Mouse (Mus musculus): ENCODE results near the gene Catip. TPM values are rescaled to one million over a fixed set of nuclear protein-coding genes. Genes with fewer than 3 reads are reported as not detected.
"Not testable (repeated sequence)": the region's sequence is repeated elsewhere in the genome, so short reads cannot be mapped to it uniquely, and the experiment has no call there.

Catip gene
- polyA plus RNA-seq, 1 experiment from 2014 or later, result 0.46 TPM

DNA sequence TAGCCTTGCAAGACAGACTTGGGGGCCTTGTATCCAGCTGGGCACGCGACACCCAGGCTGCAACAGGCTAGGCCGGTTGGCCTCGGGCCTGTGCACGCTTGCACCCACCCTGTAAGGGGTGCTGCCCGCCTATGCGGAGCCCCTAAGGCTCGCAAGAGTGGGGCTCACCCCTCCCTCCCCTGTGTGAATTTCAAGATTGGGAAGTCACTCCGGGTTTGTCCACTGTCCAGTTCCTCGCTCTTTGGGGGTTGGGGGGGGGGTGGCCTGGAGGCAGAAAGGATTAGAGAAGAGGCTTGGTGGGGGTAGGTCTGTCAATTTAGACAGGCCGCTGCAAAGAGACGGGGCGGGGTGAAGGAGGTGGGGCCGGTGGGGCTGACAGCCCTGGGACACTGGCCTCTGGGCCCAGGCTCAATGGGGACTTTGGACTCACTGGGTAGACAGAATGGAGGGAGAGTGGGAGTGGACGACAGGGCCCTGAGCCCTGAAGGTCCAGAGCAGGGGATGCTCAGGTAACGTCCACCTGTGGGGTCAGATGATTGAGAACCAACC is 30.6 kb downstream of the Catip start:
- peak; percentile 1; the same call in 1 of the 2 replicates for ATAC-seq (ENCODE audit: insufficient number of reproducible peaks, low FRiP score)
- peaks cover 26% of the 10 kb centered on the region for H3K36me3 ChIP-seq
- H3K9me3 ChIP-seq (replicated peaks), result no peaks in the 10 kb centered on the region
- peak overlapping the region; percentile 100 for H3K9ac ChIP-seq
- H3K27ac ChIP-seq (ENCODE audit: poor library complexity, severe bottlenecking), result peak overlapping the region; percentile 100
- 3% methylated on average over 16 of the region's 16 CpGs for WGBS
- H3K4me1 ChIP-seq (replicated peaks), result peaks cover 49% of the 10 kb centered on the region
- H3K27me3 ChIP-seq (replicated peaks), result no peaks in the 10 kb centered on the region
- H3K4me3 ChIP-seq, result peak overlapping the region; percentile 98
- H3K4me2 ChIP-seq, result peak overlapping the region; percentile 99

DNA sequence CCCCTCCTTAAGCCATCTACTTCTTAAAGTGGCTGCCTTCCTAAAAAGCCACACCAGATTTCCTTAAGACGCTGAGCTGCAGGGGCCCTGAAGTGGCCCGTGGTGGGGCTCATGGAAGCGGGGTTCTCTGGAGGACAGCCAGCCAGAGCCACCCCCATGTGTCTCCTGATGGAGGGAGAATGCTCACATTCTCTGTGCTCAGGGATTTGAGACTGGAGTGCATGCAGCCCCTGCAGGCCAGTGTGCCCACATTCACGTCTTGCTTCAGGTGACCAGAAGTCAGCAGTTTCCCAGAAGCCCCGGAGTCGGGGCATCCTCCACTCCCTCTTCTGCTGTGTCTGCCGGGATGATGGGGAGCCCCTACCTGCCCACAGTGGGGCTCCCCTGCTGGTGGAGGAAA is 31.1 kb downstream of the Catip start:
- H3K4me1 ChIP-seq (replicated peaks), result peaks cover 47% of the 10 kb centered on the region
- ATAC-seq (ENCODE audit: insufficient number of reproducible peaks, low FRiP score), result no peak
- H3K9ac ChIP-seq, result peak overlapping the region; percentile 100
- 52% methylated on average over 7 of the region's 7 CpGs for WGBS
- H3K9me3 ChIP-seq (replicated peaks), result no peaks in the 10 kb centered on the region
- peaks cover 26% of the 10 kb centered on the region for H3K36me3 ChIP-seq
- peak overlapping the region; percentile 98 for H3K4me3 ChIP-seq
- H3K27me3 ChIP-seq (replicated peaks), result no peaks in the 10 kb centered on the region
- peak overlapping the region; percentile 100 for H3K27ac ChIP-seq (ENCODE audit: poor library complexity, severe bottlenecking)
- peak overlapping the region; percentile 99 for H3K4me2 ChIP-seq

DNA sequence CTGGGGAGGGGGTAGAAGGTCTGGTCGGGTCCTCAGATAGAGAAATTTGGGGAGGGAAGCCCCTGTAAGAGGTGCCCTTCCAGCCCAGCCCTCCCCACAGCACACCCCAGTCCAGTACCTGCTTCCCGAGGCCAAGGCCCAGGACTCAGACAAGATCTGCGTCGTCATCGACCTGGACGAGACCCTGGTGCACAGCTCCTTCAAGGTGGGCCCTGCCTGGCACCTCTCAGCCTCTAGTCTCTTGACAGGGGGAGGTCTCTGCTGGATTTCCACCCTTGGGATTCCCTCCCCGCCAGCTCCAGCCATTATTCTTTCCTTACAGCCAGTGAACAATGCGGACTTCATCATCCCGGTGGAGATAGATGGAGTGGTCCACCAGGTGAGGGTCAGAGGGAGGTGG is 31.8 kb downstream of the Catip start:
- WGBS, result 89% methylated on average over 9 of the region's 9 CpGs
- H3K4me3 ChIP-seq, result 0 out of 2 replicates have a peak overlapping the region, but pooled peaks have one; percentile 0
- no peak for ATAC-seq (ENCODE audit: insufficient number of reproducible peaks, low FRiP score)
- H3K4me1 ChIP-seq (replicated peaks), result peaks cover 47% of the 10 kb centered on the region
- no peaks in the 10 kb centered on the region for H3K27me3 ChIP-seq (replicated peaks)
- H3K27ac ChIP-seq (ENCODE audit: poor library complexity, severe bottlenecking), result no peak overlapping the region
- H3K9ac ChIP-seq, result peak overlapping the region; percentile 100
- peaks cover 26% of the 10 kb centered on the region for H3K36me3 ChIP-seq
- H3K4me2 ChIP-seq, result peak overlapping the region; percentile 99
- H3K9me3 ChIP-seq (replicated peaks), result no peaks in the 10 kb centered on the region

DNA sequence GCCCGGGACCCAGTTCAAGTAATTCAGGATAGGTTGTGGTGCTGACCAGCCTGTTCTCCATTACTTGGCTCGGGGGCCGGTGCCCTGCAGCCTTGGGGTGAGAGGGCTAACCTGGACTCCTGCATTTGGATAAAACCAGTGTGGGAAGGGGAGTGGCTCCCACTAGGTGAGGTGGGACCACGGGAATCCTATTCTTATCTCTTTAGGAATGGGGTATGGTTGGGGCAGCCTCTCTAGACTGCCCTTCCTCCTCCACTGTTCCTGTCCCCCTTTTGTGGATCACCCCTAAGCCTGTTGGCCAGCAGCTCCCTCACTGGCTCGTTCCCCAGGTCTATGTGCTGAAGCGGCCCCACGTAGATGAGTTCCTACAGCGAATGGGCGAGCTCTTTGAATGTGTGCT is 32.4 kb downstream of the Catip start:
- H3K9me3 ChIP-seq (replicated peaks), result no peaks in the 10 kb centered on the region
- H3K36me3 ChIP-seq, result peaks cover 26% of the 10 kb centered on the region
- H3K9ac ChIP-seq, result no peak overlapping the region
- no peak overlapping the region for H3K4me3 ChIP-seq
- peaks cover 45% of the 10 kb centered on the region for H3K4me1 ChIP-seq (replicated peaks)
- no peak overlapping the region for H3K4me2 ChIP-seq
- 89% methylated on average over 9 of the region's 9 CpGs for WGBS
- no peaks in the 10 kb centered on the region for H3K27me3 ChIP-seq (replicated peaks)
- no peak for ATAC-seq (ENCODE audit: insufficient number of reproducible peaks, low FRiP score)
- no peak overlapping the region; the same call in 1 of the 2 replicates for H3K27ac ChIP-seq (ENCODE audit: poor library complexity, severe bottlenecking)

DNA sequence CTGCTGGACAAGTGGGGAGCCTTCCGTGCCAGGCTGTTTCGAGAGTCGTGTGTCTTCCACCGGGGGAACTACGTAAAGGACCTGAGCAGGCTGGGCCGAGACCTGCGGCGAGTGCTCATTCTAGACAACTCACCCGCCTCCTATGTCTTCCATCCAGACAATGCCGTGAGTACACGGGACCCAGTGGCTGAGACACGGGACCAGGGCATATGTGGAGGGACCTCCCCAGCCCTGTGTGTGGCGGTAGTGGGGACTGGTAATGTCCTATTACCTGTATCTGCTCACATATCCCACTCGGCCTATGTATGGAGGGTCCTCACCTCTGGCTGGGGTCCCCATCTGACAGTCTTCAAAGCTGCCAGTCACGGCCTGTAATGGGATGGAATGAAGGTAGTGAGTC is 33.0 kb downstream of the Catip start:
- no peaks in the 10 kb centered on the region for H3K9me3 ChIP-seq (replicated peaks)
- no peaks in the 10 kb centered on the region for H3K27me3 ChIP-seq (replicated peaks)
- H3K4me1 ChIP-seq (replicated peaks), result peaks cover 39% of the 10 kb centered on the region
- H3K4me3 ChIP-seq, result no peak overlapping the region
- 91% methylated on average over 15 of the region's 15 CpGs for WGBS
- no peak overlapping the region for H3K4me2 ChIP-seq
- peaks cover 26% of the 10 kb centered on the region for H3K36me3 ChIP-seq
- H3K9ac ChIP-seq, result no peak overlapping the region
- ATAC-seq (ENCODE audit: insufficient number of reproducible peaks, low FRiP score), result no peak
- no peak overlapping the region; the same call in 1 of the 2 replicates for H3K27ac ChIP-seq (ENCODE audit: poor library complexity, severe bottlenecking)

DNA sequence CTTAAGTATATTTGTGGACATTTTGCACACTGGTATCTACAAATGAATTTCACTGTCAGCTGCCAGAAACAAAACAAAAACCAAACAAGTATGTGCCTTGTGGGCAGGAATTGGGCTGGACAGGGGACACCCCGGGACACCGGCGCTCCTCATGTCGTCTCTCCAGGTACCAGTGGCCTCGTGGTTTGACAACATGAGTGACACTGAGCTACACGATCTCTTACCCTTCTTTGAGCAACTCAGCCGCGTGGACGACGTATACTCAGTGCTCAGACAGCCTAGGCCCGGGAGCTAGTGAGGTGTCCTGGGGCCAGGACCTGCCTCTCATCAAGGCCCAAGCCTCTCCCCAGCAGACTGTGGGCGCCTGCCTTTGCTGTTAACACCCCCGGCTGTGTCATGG is 33.4 kb downstream of the Catip start:
- H3K4me1 ChIP-seq (replicated peaks), result peaks cover 35% of the 10 kb centered on the region
- ATAC-seq (ENCODE audit: insufficient number of reproducible peaks, low FRiP score), result no peak
- H3K27ac ChIP-seq (ENCODE audit: poor library complexity, severe bottlenecking), result no peak overlapping the region
- H3K4me3 ChIP-seq, result no peak overlapping the region
- peaks cover 26% of the 10 kb centered on the region for H3K36me3 ChIP-seq
- no peak overlapping the region for H3K4me2 ChIP-seq
- H3K27me3 ChIP-seq (replicated peaks), result no peaks in the 10 kb centered on the region
- no peak overlapping the region for H3K9ac ChIP-seq
- WGBS, result 84% methylated on average over 11 of the region's 13 CpGs
- H3K9me3 ChIP-seq (replicated peaks), result no peaks in the 10 kb centered on the region

DNA sequence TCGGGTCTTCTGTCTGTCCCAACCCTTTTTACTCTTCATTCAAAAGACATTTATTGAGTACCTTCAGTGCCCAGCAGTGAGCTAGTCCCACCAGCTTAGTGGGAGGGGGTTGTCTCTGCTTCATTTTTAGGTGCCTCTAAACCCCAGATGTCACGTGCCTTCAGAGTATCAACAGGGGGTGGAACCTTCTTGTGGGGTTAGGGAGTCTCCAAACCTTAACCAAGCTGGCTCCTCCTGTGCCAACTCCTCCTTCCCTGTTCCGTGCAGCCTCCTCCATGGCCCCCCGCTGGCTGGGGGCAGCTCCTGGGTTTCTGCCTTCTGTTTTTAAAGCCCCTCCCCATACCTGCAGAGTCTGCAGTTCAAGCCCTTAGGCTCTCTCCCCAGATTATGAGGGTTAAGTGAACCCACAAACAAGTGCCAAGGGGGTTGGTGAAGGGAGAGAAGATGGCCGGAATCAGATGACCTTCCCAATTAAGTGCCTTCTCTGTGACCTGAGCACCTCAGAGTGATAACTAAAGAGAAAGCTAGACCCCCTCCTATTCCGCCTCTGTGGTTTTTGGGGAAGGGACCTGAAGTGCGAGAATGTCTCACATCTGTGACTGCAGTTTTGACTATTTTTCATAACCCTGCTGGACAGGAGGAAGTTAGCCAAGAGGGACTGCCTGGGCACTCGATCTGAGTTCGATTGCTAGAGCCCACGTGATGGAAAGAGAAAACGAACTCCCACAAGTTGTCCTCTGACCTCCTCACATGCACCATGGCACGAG is 34.7 kb downstream of the Catip start:
- not testable (repeated sequence) for H3K9me3 ChIP-seq (replicated peaks); H3K27me3 ChIP-seq (replicated peaks); H3K9ac ChIP-seq; ATAC-seq (ENCODE audit: insufficient number of reproducible peaks, low FRiP score)
- Histone ChIP-seq H3K27ac (ENCODE audit: poor library complexity, severe bottlenecking) (peak overlapping the region; percentile 88), H3K4me2 (peak overlapping the region; percentile 80), H3K36me3 (peaks cover 26% of the 10 kb centered on the region), H3K4me3 (peak overlapping the region; percentile 43), H3K4me1 (replicated peaks) (peaks cover 28% of the 10 kb centered on the region)
- 8% methylated on average over 12 of the region's 12 CpGs for WGBS

DNA sequence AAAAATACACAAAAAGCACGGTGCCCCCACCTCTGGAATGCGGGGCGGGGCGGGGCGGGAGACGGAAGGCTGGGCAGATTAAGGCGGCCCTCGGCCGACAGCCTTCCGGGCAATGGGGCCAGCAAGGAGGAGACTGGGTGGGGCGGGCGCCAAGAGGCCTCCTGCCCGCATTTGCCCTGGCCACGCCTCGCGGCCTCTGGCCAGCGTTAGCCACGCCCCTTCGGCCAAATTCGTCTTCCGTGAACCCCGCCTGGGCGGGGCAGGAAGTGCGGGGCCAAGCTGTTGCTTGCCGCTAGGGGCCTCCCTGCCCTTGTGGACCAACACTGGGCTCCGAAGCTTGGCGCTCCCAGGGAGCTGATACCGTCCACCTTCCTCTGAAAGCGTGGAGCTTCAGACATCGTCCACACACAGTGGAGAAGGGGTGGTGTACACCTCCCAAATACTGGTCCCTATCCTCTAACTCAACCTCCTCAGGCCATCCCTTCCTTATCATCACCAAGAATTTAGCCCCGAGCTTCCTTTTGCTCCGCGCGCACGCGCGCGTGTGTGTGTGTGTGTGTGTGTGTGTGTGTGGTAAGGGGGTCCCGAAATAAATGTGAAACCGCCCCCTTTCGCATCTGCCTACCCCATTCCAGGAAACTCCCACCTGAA is 35.5 kb downstream of the Catip start:
- Histone ChIP-seq H3K4me2 (peak overlapping the region; percentile 80), H3K4me3 (peak overlapping the region; percentile 43), H3K9me3 (replicated peaks) (no peaks in the 10 kb centered on the region), H3K4me1 (replicated peaks) (peaks cover 31% of the 10 kb centered on the region), H3K9ac (peak overlapping the region; percentile 70), H3K27me3 (replicated peaks) (no peaks in the 10 kb centered on the region), H3K27ac (ENCODE audit: poor library complexity, severe bottlenecking) (peak overlapping the region; percentile 88), H3K36me3 (peaks cover 26% of the 10 kb centered on the region)
- ATAC-seq (ENCODE audit: insufficient number of reproducible peaks, low FRiP score), result peak; percentile 93
- WGBS, result under 1% methylated on average over 41 of the region's 41 CpGs

DNA sequence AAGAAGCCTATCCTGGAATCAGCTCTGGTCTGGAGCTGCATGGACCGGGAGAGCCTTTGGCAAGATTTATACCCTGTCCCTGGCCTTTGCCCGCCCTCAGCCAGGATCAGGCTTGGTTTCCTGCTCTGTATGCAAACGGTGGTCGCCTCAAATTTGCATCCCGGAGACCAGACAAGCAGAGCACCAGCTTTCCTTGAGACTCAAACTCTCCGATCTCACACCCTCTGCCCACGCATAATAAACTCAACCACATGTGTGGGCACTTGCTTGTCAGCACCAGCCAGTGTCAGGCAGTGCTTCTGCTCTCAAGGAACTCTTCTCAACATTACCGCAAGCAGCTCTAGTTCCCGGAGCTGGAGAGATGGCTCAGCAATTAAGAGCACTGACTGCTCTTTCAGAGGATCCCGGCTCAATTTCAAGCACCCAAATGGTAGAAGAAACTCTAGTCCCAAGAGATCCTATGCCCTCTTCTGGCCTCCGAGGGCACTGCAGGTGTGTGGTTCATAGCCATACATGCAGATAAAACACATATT is 36.1 kb downstream of the Catip start:
- H3K9ac ChIP-seq, result peak overlapping the region; percentile 70
- no peaks in the 10 kb centered on the region for H3K9me3 ChIP-seq (replicated peaks)
- peaks cover 26% of the 10 kb centered on the region for H3K36me3 ChIP-seq
- 5% methylated on average over 11 of the region's 11 CpGs for WGBS
- H3K4me1 ChIP-seq (replicated peaks), result peaks cover 27% of the 10 kb centered on the region
- H3K27ac ChIP-seq (ENCODE audit: poor library complexity, severe bottlenecking), result peak overlapping the region; percentile 88
- peak overlapping the region; percentile 80 for H3K4me2 ChIP-seq
- ATAC-seq (ENCODE audit: insufficient number of reproducible peaks, low FRiP score), result peak; percentile 33; the same call in 1 of the 2 replicates
- H3K4me3 ChIP-seq, result peak overlapping the region; percentile 43
- H3K27me3 ChIP-seq (replicated peaks), result no peaks in the 10 kb centered on the region

DNA sequence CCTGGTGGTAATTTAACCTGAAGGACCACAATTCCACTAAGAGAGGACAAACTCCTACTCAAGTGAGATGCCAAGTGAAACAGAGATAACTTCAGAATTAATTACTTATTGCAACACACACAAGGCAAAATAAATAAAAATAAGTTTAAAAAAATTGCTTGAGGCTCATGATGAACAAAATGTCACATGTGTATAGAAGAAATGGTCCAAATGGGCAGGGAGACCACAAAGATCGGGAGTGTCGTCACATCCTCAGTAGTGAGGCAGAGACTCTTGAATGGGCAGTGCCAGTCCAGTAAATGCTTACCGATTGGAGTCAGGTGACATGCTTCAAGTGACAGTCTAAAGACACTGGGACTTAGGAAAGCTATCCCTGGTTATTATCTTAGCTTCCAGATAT is 38.6 kb downstream of the Catip start:
- H3K36me3 ChIP-seq, result peaks cover 3% of the 10 kb centered on the region; the same call in 1 of the 2 replicates
- no peaks in the 10 kb centered on the region for H3K27me3 ChIP-seq (replicated peaks)
- 74% methylated on average over 3 of the region's 3 CpGs for WGBS
- H3K27ac ChIP-seq (ENCODE audit: poor library complexity, severe bottlenecking), result no peak overlapping the region
- peaks cover 14% of the 10 kb centered on the region; the same call in 1 of the 2 replicates for H3K4me1 ChIP-seq (replicated peaks)
- H3K4me2 ChIP-seq, result no peak overlapping the region
- H3K9ac ChIP-seq, result no peak overlapping the region
- no peaks in the 10 kb centered on the region for H3K9me3 ChIP-seq (replicated peaks)
- H3K4me3 ChIP-seq, result no peak overlapping the region
- no peak for ATAC-seq (ENCODE audit: insufficient number of reproducible peaks, low FRiP score)
